Mouse (Mus musculus) gastrocnemius, adult 8-10 months (tissue): ENCODE measurements around the gene Rps21. TPM values are rescaled to one million over a fixed set of nuclear protein-coding genes. Genes with fewer than 3 reads are reported as not detected.

Experiments
- DNase-seq, 2 experiments: peaks; one replicate each; pipeline ENCODE4 v3.0.0; 2022; ENCODE audit warnings: low spot score in 2 of 2
- microRNA-seq: library from miRNA; unstranded; fragments of <30 nt; microRNA quantifications from one replicate; pipeline ENCODE4 v1.2.0, GENCODE M21; 2022
- total RNA-seq, 4 experiments: library from RNA; stranded (reverse); gene quantifications; 2 replicates each; pipeline ENCODE4 v1.2.4; 2022

The Rps21 gene
- total RNA-seq, 4 experiments from 2014 or later: 348 to 580 (median 436) TPM

DNA sequence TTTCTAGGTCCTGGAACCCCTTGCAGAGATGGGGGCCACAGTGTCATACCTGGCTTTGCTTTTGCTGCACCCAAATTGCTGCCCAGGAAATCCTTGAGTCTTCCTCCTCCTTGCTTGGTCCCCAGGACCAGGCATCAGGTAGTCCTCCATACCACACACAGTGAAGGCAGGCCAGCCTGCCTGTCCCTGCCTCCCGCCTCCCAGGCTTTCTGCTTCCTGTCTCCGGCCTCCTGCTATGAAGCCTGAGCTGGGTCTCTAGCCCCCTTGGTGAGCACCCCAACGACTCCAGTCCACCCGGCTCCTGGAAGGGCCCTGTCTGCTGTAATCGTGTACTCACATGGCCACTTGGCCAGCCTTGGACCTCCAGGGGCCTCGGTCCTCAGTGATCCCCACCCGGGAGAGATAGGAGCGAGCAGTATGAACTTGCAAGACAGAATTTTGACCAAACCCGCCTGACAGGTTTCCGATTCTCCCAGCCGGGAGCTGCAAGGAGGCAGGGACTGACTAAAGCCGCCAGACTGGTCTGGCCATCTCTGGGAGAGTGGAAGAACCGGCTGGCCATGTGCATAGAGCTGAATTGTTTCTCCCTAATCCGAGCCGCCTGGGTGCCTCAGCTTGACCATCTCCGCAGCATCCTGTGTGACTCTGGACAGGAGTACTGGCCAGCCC, 32.4 kb downstream of the Rps21 start, which contains the start of gene Rbbp8nl:
Gene Rbbp8nl (minus strand): TSS at position 440 of the 669 bp plus-strand sequence.
- DNase-seq: no peak

- no peak for DNase-seq
Observed at GRCm38 (mm10) chr2:180290503-180290902, 33.3 kb downstream of the Rps21 start.

GRCm38 (mm10) chr2:180291566-180291965, 34.4 kb downstream of the Rps21 start:
- no peak for DNase-seq

DNA sequence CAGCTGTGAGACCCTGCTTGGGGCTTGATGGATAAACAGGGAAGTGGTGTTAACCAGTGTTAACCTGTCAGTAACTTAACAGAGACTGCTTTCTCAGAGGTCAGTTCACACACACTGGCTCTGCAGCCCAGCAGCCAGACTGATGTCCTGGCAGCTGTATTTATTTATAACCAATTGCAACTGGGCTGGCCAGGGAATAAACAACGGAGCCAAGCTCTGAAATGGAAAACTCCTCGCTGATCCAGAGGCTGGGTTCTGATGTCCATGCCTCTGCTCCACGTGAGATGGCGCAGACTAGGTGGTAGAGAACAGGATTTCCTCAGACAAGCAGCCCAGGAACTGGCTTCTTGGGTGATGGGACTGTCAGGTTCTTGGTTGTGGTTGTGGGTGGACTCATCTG, 34.8 kb downstream of the Rps21 start:
- peak; percentile 31 to 54 for DNase-seq

DNA sequence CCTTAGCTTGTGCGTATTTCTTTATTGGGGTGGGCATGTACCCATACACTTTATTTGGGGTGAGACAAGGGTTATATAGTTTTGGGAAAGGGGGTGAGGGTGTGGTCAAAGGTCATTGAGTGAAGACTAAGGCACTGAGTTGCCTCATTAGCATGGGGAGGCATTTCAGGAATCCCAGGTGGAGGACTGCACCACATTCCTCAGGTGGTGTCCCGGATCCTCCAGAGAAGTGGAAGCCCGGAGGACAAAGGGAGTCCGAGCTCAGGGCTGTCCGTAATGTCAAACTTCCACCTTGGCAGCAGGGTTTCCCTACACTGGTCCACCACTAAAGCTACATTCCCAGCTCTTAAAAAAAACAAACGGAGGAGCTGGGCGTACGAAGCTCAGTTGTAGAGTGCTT, 35.7 kb downstream of the Rps21 start:
- DNase-seq: no peak

- DNase-seq: no peak
Observed at GRCm38 (mm10) chr2:180300252-180300651, 43.1 kb downstream of the Rps21 start.

GRCm38 (mm10) chr2:180300771-180301170, 43.6 kb downstream of the Rps21 start:
- no peak for DNase-seq

DNA sequence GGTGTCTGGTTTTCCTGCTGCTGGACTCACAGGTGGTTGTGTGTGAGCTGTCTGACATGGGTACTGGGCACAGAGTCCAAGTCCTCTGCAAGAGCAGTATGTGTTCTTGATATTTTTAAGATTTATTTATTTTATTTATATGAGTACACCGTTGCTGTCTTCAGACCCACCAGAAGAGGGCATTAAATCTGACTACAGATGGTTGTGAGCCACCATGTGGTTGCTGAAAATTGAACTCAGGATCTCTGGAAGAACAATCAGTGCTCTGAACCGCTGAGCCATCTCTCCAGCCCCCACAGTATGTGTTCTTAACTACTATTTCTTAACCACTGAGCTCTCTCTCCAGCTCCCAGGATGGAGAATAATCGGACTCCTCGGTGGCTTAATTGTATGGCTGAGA, 45.0 kb downstream of the Rps21 start:
- no peak for DNase-seq

GRCm38 (mm10) chr2:180303468-180303867, 46.3 kb downstream of the Rps21 start:
- DNase-seq: no peak

DNA sequence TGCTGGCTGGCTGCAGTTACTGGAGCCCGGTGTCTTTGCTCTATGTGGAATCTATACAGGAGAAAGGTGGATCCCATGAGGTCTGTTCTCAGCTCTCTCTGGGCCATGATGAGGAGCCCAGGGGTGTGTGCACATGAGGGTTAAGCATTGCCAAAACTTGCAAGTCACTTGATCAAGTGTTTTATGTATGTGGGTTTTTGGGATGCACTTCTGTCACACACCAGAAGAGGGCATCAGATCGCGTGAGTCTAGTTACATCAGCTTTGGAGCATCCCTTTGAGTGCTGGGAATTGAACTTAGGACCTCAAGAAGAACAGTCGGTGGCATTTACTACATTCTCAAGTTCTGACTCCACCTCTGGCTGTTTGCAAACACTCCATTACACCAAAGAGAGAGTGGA, 47.4 kb downstream of the Rps21 start:
- DNase-seq: no peak

GRCm38 (mm10) chr2:180305490-180305889, 48.3 kb downstream of the Rps21 start:
- no peak for DNase-seq

DNA sequence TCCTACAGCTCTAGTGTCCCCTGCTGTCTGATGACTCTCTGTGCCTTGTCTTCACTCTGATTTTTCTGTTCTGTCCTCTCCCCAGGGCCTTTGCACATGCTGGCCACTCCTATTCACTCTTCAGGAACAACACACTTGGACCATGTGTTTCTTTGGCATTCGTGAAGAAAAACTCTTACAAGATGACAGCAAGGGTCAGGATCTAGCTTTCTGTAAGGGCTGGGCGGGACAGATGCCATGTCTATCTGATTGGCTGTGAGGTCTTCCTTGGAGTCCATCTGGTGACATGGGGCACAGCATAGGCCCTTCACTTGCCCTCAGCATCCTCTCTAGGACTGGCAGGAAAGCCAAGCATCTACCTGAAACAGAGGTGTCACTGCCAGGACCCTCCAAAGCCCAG, 48.8 kb downstream of the Rps21 start:
- no peak for DNase-seq

- DNase-seq: peak; percentile 45 to 76
Observed at GRCm38 (mm10) chr2:180306423-180307168, 49.4 kb downstream of the Rps21 start.

GRCm38 (mm10) chr2:180307680-180308079, 50.5 kb downstream of the Rps21 start:
- DNase-seq: no peak

Small RNA genes lying within 50 kb of the gene (microRNA-seq; reads per million reads assigned to microRNA genes)
- not detected for gene Mir3091

Other genes starting within 250 kb of the Rps21 start
- 10 to 100 TPM; 48.2 to 51.7 (median 50.2) TPM for gene Lsm14b, start 232.4 kb upstream of the Rps21 start, total RNA-seq
- 100 to 1,000 TPM; 137 to 165 (median 152) TPM for gene Psma7, start 214.9 kb upstream of the Rps21 start, total RNA-seq
- gene Ss18l1, start 214.9 kb upstream of the Rps21 start, total RNA-seq: 1 to 10 TPM; 1.8 to 2.5 (median 2.1) TPM
- 10 to 100 TPM; 14.1 to 17.9 (median 16.3) TPM for gene Mtg2, start 186.8 kb upstream of the Rps21 start, total RNA-seq
- gene Hrh3, start 152.9 kb upstream of the Rps21 start, total RNA-seq: not detected
- 10 to 100 TPM; 16.6 to 19.2 (median 18.1) TPM for gene Osbpl2, start 138.1 kb upstream of the Rps21 start, total RNA-seq
- gene Adrm1, start 85.9 kb upstream of the Rps21 start, total RNA-seq: 100 to 1,000 TPM; 124 to 131 (median 129) TPM
- gene Lama5, start 31.5 kb upstream of the Rps21 start, total RNA-seq: 10 to 100 TPM; 10.8 to 16.5 (median 13.8) TPM
- gene Cables2, start 16.1 kb downstream of the Rps21 start, total RNA-seq: 10 to 100 TPM in 1 of 4 experiments, 1 to 10 TPM in 3; 8.1 to 10.8 (median 9.0) TPM
- not detected for gene Rbbp8nl, start 32.5 kb downstream of the Rps21 start, total RNA-seq
- gene Gata5, start 77.3 kb downstream of the Rps21 start, total RNA-seq: not detected
- under 1 TPM in 3 of 4 experiments, not detected in 1; 0.09 to 0.10 (median 0.10) TPM for gene Slco4a1, start 198.9 kb downstream of the Rps21 start, total RNA-seq
- under 1 TPM in 1 of 4 experiments, not detected in 3; 0.11 TPM for gene Ntsr1, start 242.6 kb downstream of the Rps21 start, total RNA-seq